Mouse (Mus musculus) left cerebral cortex, adult 8-10 months (tissue): ENCODE data around the gene Opcml. TPM values are rescaled to one million over a fixed set of nuclear protein-coding genes. Genes with fewer than 3 reads are reported as not detected.

Source experiments
- DNase-seq, 2 experiments: peaks; one replicate each; pipeline ENCODE4 v3.0.0; 2022; ENCODE audit warnings: low spot score in 2 of 2
- total RNA-seq, 4 experiments: library from RNA; stranded (reverse); gene quantifications; 2 replicates each; pipeline ENCODE4 v1.2.4; 2022

The Opcml gene
- total RNA-seq, 4 experiments from 2014 or later = 202 to 222 (median 210) TPM

DNA sequence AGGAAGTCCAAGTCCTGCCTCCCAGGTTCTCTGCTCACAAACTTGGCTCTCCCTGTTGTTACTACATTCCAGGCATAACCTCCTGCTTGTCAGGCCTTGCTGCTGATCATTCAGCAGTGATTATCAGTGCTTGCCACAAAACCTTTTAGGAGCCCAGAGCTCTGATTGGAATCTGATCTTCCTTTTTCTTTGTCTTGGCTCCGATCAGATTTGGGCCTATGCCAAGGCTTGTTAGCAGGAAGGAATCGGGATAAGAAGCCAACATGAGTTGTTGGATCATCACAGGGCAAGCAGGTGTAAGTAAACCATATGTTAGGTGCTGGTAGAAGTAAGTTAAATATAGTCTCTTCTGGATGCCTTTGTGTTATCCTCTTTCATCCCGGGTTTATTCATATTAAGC, 954.2 kb downstream of the Opcml start:
- DNase-seq = no peak

GRCm38 (mm10) chr9:28748902-28749301, 958.3 kb downstream of the Opcml start:
- DNase-seq = no peak

DNA sequence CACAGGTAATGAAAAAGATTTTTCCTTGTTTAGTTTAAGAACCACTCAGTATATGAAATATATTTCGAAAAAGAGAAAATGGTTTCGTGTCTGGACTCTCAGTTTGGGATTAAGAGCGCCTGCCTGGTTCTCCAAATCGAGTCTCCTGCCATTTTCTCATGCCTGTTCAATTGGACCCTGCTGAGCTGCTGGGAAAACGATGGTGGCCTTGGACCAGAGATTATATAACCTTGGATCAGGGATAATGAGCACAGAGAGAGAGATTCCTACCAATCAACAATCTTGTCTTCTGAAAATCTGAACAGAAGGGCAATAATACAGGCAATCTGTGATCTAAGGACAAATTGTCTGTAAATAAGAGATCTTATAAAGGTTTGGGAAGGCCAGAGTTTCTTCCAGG, 962.3 kb downstream of the Opcml start:
- no peak for DNase-seq

- no peak for DNase-seq
Measured at GRCm38 (mm10) chr9:28756841-28757451, 966.4 kb downstream of the Opcml start.

DNA sequence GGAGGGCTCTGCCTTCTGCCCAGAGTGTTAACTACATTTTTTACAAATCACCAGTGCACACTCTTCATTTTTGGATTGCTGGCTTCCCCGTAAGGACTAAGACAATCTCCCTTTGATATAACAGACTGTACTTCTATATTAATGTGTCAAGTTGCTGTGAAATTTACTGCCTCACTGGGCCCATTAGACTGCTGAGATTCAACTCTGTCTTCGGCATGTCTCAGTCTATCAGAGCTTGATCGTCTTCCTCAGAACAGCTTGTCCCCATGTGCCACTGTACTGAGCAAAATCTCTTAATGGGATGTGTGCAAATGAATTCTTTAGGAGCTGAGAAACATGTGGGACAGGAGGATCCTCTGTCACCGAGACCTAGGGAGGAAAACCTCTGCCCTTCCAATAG, 970.9 kb downstream of the Opcml start:
- no peak for DNase-seq

GRCm38 (mm10) chr9:28764149-28764548, 973.6 kb downstream of the Opcml start:
- no peak for DNase-seq

- DNase-seq = no peak
Measured at GRCm38 (mm10) chr9:28776517-28777503, 986.2 kb downstream of the Opcml start.

DNA sequence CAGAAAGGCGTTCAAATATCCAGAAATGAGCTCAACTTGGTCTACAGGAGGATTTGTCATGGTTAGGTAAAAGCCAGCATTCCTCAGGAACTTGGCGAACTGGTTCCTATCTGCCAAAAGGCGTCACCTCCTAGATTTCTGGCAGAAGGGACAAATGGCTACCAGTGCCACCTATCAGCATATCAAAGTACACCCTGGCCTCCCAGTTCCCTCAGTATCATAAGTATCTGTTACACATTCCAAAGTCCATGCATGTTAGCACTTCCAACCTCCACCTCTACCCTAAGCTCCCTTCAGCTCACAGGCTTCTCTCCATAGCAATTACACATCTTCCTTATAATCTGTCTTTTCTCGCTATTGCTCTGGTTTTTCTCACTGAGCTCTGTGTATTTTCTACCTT, 993.3 kb downstream of the Opcml start:
- DNase-seq = no peak

DNA sequence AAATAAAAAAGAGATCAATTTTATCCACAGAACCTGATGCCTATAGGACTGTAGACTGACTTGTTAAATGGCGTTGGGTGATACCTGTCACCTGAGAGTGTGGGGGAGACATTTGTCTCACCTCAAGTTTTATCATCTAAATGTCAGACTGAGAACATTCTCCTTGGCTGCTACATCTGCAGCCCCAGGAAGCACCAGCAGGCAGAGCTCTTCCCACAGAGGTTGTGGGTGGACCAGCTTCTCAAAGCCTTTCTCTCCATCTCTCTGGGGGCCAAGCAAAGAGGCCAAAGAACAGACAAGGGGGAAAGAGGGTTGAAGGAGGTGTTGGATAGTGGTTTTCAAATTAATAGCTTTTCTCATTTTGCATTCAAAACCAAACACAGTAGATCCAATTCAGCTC, 998.9 kb downstream of the Opcml start:
- no peak for DNase-seq

DNA sequence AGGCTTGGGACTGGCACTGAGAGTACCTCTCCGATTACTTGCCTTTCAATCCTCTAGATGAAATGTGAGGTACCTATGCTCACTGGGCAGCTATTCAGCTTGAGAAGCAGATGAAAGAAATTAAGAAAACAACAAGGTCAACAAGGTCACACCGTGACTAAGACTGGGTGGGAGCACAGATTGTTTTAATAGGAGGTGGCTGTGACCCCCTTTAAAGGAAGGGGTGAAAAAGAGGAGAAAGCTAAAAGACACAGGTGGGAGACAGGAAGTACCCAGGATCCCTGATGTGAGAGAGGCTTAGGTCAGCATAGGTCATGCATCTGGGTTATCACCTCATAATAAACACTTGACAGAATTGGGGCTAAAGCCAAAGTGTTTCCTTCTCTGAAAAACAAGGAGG, 1009.5 kb downstream of the Opcml start:
- no peak for DNase-seq

- DNase-seq = no peak
Measured at GRCm38 (mm10) chr9:28806666-28807065, 1016.1 kb downstream of the Opcml start.

GRCm38 (mm10) chr9:28822060-28822459, 1031.5 kb downstream of the Opcml start:
- peak; percentile 39 to 82 for DNase-seq

GRCm38 (mm10) chr9:28822466-28822865, 1031.9 kb downstream of the Opcml start:
- DNase-seq = no peak

- no peak for DNase-seq
Measured at GRCm38 (mm10) chr9:28825821-28826220, 1035.2 kb downstream of the Opcml start.

GRCm38 (mm10) chr9:28845961-28846570, 1055.5 kb downstream of the Opcml start:
- DNase-seq = no peak

- no peak for DNase-seq
Measured at GRCm38 (mm10) chr9:28855826-28856225, 1065.3 kb downstream of the Opcml start.

GRCm38 (mm10) chr9:28861983-28862382, 1071.4 kb downstream of the Opcml start:
- DNase-seq = no peak

GRCm38 (mm10) chr9:28867256-28867655, 1076.7 kb downstream of the Opcml start:
- peak in 1 of 2 experiments; percentile 22 for DNase-seq

DNA sequence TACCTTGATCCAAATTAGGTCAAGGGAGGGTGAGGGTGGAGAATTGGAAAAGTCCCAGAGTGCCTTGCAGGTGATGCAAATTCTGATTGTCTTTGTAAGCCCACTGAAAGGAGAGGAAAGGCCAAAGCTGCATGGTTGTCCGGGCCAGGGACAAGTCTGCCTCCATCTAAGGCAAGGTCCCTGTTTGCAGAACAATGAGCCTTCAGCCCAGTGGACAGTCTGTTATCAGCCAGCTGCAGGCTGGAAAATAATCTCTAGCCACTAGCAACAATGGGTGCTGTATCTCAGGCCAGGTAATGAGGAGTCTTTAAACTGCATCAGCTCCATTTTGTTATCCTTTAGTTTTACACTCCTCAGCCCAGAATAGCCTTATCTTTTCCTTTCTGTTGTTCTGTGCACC, 1079.9 kb downstream of the Opcml start:
- DNase-seq = no peak

DNA sequence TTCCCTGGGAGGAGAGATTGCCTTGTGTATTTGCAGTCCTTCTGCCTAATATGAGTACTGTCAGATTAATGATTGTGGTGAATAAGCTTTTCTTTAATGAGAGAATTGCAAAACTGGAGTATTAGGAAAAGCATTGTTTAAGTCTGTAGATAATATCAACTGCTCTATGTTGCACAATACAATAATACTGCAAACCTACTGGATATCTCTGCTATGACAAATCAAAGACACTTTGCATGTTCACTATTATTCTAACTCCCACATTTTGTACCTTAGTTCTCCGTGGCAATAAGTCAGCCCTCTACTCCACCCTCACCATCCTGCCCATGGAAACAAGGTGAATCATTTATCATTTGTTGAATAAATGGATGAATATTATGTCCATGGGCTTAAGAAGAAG, 1092.0 kb downstream of the Opcml start:
- no peak for DNase-seq

GRCm38 (mm10) chr9:28891611-28892010, 1101.0 kb downstream of the Opcml start:
- no peak for DNase-seq

DNA sequence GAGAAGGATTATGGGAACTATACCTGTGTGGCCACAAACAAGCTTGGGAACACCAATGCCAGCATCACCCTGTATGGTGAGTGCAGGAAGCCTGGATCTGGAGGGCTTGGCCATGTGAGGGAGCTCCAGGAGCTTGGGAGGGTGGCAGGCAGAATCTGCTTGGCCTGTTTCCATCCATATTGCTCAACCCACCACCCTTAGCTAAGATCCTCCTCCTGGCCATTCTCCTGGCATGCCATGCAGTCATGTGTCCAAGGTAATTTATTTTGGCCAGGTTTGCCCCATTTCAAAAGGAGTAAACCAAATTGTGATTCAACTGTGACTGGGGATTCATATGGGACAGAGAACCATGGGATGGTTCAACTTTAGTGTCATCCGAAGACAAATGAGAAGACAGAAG, 1112.7 kb downstream of the Opcml start:
- no peak for DNase-seq
